Mouse (Mus musculus) embryonic fibroblast, embryonic 13.5 days (primary cell): Measurements from ENCODE around the gene Daam1.

ENCODE experiments used
- CTCF ChIP-seq: IDR thresholded peaks from 2 replicates; pipeline ENCODE4 v1.5.1; 2011; ENCODE audit warnings: mild to moderate bottlenecking, control low read depth, low read length, moderate library complexity, borderline replicate concordance; ENCODE audit not compliant: insufficient read depth
- POLR2A ChIP-seq: IDR thresholded peaks from 2 replicates; pipeline ENCODE4 v1.6.1; 2011; ENCODE audit warnings: low read depth, mild to moderate bottlenecking, control low read depth, low read length, moderate library complexity

DNA sequence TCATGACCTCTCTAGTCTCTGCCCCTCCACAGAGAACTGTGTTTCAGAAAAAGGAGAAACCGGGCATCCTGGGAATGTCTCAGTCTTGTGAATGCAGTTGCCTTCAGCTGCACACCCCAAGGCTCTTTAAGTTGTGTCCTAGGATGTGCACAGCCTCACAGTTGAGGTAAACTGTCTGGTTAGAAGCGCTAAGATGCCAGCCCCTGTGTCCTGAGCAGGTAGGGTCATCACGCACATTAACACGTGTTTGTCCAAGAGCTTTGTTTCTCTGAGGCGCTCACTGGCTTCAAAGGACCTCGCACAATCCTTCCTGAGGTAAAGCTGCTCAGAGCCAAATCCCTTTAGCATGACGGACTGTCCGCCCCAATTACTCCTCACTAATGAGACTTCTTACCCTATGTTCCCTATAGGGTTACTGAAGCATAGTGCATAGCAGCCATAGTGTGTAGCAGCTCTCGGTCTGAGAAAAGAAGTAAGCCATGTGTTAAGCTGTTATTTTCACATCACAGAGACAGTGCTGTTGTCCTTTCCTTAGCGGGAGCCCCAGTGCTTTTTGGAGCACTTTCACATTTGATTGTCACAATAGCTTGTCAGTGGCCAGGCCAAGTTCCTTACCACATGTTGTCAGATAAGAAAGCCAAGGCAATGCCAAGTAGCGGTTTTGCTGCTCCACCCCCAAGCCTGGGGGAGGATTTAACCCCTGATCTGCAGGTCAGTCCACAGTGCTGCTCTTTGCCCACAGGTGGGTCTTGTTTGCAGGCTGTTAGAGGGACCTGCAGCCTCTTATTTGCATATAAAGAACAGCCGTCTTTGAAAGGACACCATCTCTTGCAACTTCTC is 147.9 kb downstream of the Daam1 start:
- TF ChIP-seq POLR2A, result no peak
- no peak for TF ChIP-seq CTCF
